Mouse (Mus musculus) forebrain, embryonic 12.5 days (tissue): Measurements from ENCODE around the gene Anapc13. TPM values are rescaled to one million over a fixed set of nuclear protein-coding genes. Genes with fewer than 3 reads are reported as not detected.

Experiments
- ATAC-seq: fragments of 200-750 bp; cut with Nextera tagmentation; 2 replicates; pipeline ENCODE4 v1.8.0; 2017; ENCODE audit warnings: moderate TSS enrichment; ENCODE audit not compliant: low FRiP score
- H3K27ac ChIP-seq: fragments of 300-500 bp; sonication (generic); 2 replicates; pipeline ENCODE4 v1.5.1; 2016; ENCODE audit warnings: mild to moderate bottlenecking
- H3K27me3 ChIP-seq: fragments of 300-500 bp; sonication (generic); 2 replicates; pipeline ENCODE4 v1.6.1; 2016; ENCODE audit warnings: mild to moderate bottlenecking
- H3K36me3 ChIP-seq: fragments of 300-500 bp; sonication (generic); replicated peaks from 2 replicates; pipeline ENCODE4 v1.6.1; 2016; ENCODE audit warnings: mild to moderate bottlenecking
- H3K4me1 ChIP-seq: fragments of 300-500 bp; sonication (generic); 2 replicates; pipeline ENCODE4 v1.6.1; 2016
- H3K4me2 ChIP-seq: fragments of 300-500 bp; sonication (generic); 2 replicates; pipeline ENCODE4 v1.6.1; 2016; ENCODE audit warnings: mild to moderate bottlenecking, moderate library complexity
- H3K4me3 ChIP-seq: fragments of 300-500 bp; sonication (generic); replicated peaks from 2 replicates; pipeline ENCODE4 v1.5.1; 2016; ENCODE audit warnings: mild to moderate bottlenecking
- H3K9ac ChIP-seq: fragments of 300-500 bp; sonication (generic); 2 replicates; pipeline ENCODE4 v1.6.1; 2016; ENCODE audit warnings: mild to moderate bottlenecking
- H3K9me3 ChIP-seq: fragments of 300-500 bp; sonication (generic); 2 replicates; pipeline ENCODE4 v1.6.1; 2016
- WGBS: fragments of 180-500 bp; shearing (Covaris S2); methylation state at CpG from one replicate; pipeline ENCODE4 v1.1.7; 2016; 5-methylcytosine and 5-hydroxymethylcytosine counted together
- polyA plus RNA-seq: library from polyadenylated mRNA; unstranded; fragments of >200 nt; fragmentation: Nextera tagmentation; extraction: Ambion mirVana; gene quantifications from 2 replicates; pipeline ENCODE4 v1.2.1, GENCODE M21; 2016

Gene Anapc13
- polyA plus RNA-seq, 1 experiment from 2014 or later, result 199 TPM

DNA sequence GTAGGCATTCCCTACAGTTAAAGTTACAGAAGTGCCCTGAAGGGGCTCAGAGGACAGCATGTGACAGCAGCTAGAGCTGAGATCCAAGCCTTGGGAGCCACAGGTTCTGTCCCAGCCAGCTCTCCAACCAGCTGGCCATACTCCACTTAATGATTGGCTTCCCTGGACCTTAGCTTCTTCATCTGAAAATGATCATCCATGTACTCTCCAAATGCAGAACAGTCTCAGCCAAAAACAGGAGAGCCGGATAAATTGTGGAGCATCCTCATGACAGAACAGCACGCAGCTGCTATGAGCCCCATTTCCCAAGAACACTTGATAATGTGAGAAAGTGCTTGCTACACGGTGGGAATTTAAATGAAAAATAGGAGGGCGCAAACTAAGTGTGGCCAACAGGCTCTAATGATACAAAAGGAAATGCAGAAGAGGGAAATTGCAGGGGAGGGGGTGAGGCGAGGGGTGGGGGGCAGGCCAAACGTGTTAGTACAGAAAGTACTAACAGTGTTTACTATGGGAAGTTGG, 25.2 kb downstream of the Anapc13 start:
- H3K9me3 ChIP-seq, result no peaks in the 10 kb centered on the region
- 57% methylated on average over 6 of the region's 6 CpGs for WGBS
- no peaks in the 10 kb centered on the region for H3K36me3 ChIP-seq
- no peak overlapping the region for H3K4me2 ChIP-seq
- H3K4me3 ChIP-seq, result no peak overlapping the region
- no peaks in the 10 kb centered on the region for H3K27me3 ChIP-seq
- no peak overlapping the region for H3K9ac ChIP-seq
- H3K27ac ChIP-seq, result no peak overlapping the region
- no peak for ATAC-seq
- peaks cover 29% of the 10 kb centered on the region for H3K4me1 ChIP-seq

DNA sequence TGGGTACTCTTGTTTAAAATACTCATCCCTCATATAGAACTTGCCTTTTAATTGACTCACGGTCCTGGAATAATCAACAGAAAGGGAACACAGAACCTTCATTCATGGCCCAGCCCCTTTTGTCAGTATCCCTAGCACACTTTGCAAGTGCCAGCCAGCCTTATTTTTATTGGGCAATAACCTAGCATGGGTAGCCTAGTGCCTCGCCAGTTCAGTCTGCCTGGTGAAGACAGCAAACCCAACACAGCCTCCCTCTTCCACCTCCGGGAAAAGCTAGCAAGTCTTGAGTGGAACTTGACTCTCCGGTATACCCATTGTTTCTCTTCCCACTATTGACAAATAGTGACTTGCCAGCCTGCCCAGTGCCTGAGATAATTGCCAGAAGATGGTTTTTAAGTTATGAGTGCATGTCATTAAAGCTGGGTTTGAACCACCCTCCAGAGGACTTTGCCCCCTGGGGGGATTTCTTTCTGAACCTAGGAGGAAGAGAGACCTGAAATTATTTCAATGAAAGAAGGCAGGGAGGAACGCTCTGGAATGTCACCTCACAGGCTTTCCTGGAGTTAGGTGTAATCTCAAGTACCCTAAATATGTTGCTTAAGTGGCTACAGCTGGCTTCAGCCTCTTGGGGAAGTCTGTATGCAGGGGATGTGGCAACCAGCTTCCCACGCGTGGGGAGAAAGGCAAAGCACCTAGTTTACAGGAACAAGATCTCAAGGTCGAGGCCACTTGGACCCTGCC, 30.4 kb downstream of the Anapc13 start:
- H3K9me3 ChIP-seq, result no peaks in the 10 kb centered on the region
- no peak overlapping the region for H3K4me3 ChIP-seq
- ATAC-seq, result no peak
- H3K27ac ChIP-seq, result no peak overlapping the region
- H3K9ac ChIP-seq, result no peak overlapping the region
- H3K36me3 ChIP-seq, result no peaks in the 10 kb centered on the region
- WGBS, result 76% methylated on average over 8 of the region's 8 CpGs
- no peak overlapping the region for H3K4me2 ChIP-seq
- H3K4me1 ChIP-seq, result peaks cover 5% of the 10 kb centered on the region
- H3K27me3 ChIP-seq, result no peaks in the 10 kb centered on the region

DNA sequence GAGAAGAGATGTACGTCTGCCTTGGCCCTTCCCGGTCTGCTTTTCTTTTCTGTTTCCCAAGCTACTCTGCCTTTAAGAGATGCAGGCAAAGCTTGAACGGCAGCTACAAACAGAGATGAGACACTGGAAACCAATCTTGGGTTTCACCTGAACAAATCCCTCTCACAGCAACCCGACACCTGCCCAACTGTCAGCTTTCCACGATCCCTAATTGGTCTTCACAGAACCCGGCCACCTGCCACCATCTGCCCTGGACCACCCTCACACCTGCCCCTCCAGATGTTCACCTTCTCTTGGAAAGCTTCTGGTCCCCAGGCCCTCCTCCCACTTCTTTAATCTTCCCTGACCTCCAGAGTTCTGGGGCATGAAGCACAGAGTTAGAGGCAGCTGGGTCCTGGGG, 42.0 kb downstream of the Anapc13 start:
- H3K4me2 ChIP-seq, result no peak overlapping the region
- H3K27me3 ChIP-seq, result no peaks in the 10 kb centered on the region
- H3K9me3 ChIP-seq, result no peaks in the 10 kb centered on the region
- no peaks in the 10 kb centered on the region for H3K36me3 ChIP-seq
- peaks cover 23% of the 10 kb centered on the region for H3K4me1 ChIP-seq
- ATAC-seq, result no peak
- H3K4me3 ChIP-seq, result no peak overlapping the region
- peak overlapping the region; percentile 59; the same call in 1 of the 2 replicates for H3K27ac ChIP-seq
- H3K9ac ChIP-seq, result no peak overlapping the region
- 45% methylated on average over 6 of the region's 6 CpGs for WGBS

DNA sequence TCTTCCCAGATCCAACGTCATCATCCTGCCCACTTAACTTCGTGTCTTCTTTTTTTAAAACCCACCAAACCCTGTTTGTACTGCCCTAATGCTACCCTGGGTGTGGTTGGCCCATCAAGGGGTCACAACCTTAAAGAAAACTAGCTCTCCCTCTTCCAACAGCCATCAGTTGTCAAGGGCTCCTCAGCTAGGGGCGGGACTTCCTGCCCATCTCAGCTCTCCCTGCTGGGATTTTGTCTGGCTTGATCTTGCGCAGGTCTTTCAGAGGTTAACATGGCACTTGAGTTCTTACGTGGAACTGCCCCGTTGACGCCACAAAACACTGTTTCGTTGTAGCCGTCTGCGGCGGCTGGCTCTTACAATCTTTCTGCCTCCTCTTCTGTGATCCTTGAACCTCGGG, 42.8 kb downstream of the Anapc13 start:
- H3K9ac ChIP-seq, result no peak overlapping the region
- no peak overlapping the region for H3K4me2 ChIP-seq
- no peak overlapping the region for H3K4me3 ChIP-seq
- WGBS, result 85% methylated on average over 12 of the region's 12 CpGs
- H3K27me3 ChIP-seq, result no peaks in the 10 kb centered on the region
- no peak overlapping the region for H3K27ac ChIP-seq
- peaks cover 27% of the 10 kb centered on the region for H3K4me1 ChIP-seq
- H3K9me3 ChIP-seq, result no peaks in the 10 kb centered on the region
- ATAC-seq, result no peak
- no peaks in the 10 kb centered on the region for H3K36me3 ChIP-seq

DNA sequence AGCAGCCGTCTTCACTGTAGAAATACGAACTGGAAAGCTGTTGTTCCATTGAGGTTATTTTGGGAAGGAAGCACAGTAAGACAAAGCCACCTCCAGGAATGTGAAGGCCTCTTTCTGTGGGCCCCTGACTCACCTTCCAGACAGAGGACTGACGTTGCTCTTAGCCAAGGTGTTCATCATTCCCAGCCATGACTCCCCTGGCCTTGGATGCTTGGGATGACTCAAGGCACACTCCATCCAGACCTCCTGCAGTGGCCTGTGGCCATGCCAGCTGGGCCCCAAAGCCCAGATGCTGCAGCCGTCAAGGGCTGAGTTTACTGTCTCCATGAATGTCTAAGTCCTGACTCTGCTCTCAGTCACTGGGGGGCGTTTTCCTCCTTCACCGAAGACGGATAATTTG, 47.3 kb downstream of the Anapc13 start:
- no peak overlapping the region for H3K27ac ChIP-seq

DNA sequence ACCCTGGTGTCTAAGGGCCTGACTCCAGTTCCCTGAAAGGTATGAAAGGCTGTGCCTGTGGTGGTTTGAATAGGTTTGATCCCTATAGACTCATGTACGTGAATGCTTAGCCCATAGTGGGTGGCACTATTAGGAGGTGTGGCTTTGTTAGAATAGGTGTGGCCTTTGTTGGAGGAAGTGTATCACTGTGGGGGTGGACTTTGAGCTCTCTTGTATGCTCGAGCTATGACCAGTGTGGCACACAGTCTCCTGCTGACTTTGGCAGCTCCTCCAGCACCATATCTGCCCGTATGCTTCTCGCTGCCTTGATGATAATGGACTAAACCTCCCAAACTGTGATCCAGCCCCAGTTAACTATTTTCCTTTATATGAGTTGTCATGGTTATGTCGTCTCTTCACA, 49.8 kb downstream of the Anapc13 start:
- Histone ChIP-seq H3K4me3 (no peak overlapping the region), H3K9ac (no peak overlapping the region), H3K9me3 (no peaks in the 10 kb centered on the region), H3K36me3 (no peaks in the 10 kb centered on the region), H3K27me3 (no peaks in the 10 kb centered on the region), H3K4me1 (peaks cover 16% of the 10 kb centered on the region), H3K4me2 (no peak overlapping the region), H3K27ac (no peak overlapping the region)
- ATAC-seq, result no peak
- 75% methylated on average over 5 of the region's 5 CpGs for WGBS

More for the DNA sequence above, 47.3 kb downstream of the Anapc13 start:
- H3K9me3 ChIP-seq, result no peaks in the 10 kb centered on the region
- no peak overlapping the region for H3K4me3 ChIP-seq
- H3K4me1 ChIP-seq, result peaks cover 17% of the 10 kb centered on the region
- WGBS, result 77% methylated on average over 7 of the region's 7 CpGs
- no peaks in the 10 kb centered on the region for H3K36me3 ChIP-seq
- H3K9ac ChIP-seq, result no peak overlapping the region
- H3K27me3 ChIP-seq, result no peaks in the 10 kb centered on the region
- ATAC-seq, result no peak
- H3K4me2 ChIP-seq, result no peak overlapping the region

DNA sequence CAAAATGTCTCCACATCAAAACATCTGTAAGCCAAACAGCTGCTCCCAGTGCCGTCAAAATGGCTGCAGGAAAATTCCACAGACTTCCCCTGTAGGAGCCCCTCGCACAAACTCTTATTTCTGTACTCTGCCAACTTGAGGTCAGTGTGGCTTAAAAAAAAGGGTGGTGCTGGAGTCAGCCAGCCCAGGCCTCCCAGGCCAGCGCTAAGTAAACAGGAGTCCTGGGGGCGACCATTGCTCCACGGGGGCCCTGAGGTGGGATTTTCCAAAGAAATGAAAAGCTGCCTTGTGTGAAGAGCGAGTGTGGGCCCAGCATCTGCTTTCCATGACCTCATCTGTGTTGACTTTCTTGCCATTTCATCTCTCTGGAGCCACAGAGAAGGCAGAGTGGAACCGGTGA, 55.4 kb downstream of the Anapc13 start:
- no peak overlapping the region for H3K4me2 ChIP-seq
- no peak overlapping the region for H3K4me3 ChIP-seq
- H3K27me3 ChIP-seq, result no peaks in the 10 kb centered on the region; the same call in 1 of the 2 replicates
- no peaks in the 10 kb centered on the region for H3K9me3 ChIP-seq
- H3K36me3 ChIP-seq, result no peaks in the 10 kb centered on the region
- no peaks in the 10 kb centered on the region for H3K4me1 ChIP-seq
- no peak for ATAC-seq
- H3K9ac ChIP-seq, result no peak overlapping the region
- H3K27ac ChIP-seq, result no peak overlapping the region
- WGBS, result 67% methylated on average over 7 of the region's 7 CpGs

Other genes with a start within 250 kb of the Anapc13 start
- 0.08 and 0.17 TPM in 2 replicates for gene Ky, start 120.5 kb upstream of the Anapc13 start, polyA plus RNA-seq
- 61.7 and 66.1 TPM in 2 replicates for gene Cep63, start 238 bp downstream of the Anapc13 start, polyA plus RNA-seq
- gene Amotl2, start 90.4 kb downstream of the Anapc13 start, polyA plus RNA-seq, result 82.4 TPM in 2 replicates
- 16.4 and 18.6 TPM in 2 replicates for gene Ryk, start 208.6 kb downstream of the Anapc13 start, polyA plus RNA-seq